17 mouse cellular contexts compared by ENCODE assay signal in the genomic region with DNA sequence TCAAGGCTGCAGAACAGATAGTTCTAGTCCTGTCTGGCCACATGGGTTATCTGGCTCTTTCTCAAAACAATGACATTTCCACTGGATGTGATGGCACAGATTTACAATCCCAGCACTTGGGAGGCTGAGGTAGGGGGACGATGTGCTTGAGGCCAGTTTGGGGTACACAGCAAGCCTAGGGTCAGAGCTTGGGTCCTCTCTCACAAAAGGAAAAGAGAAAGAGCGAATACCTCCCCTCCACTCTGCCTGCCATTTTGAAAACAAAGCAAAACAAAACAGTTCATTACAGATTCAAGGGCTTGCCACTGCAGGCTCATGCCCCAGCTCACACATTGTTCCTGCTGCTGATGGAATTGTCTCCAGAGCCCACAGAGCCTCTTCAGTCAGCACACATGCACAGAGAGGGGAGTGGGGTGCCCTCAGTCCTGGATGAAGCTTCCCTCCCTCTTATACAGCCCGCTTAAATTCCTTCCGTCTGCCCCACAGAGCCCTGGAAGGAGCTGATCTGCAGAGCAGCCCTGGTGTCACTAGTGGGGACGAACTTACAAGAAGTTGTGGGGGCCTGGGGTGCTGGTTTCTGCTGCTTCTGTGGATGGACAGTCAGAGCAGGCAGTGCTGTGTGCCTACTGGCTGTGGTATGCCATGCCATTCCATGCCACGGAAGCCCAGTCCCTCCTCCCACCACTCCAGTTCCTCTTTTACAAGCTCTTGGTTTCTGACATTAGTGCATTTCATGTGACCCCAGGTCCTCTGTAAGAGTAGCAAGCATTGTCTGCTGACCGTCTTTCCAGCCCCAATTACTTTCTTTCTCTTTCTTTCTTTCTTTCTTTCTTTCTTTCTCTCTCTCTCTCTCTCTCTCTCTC. TPM values are rescaled to one million over a fixed set of nuclear protein-coding genes. Genes with fewer than 3 reads are reported as not detected.
A peak's percentile ranks its signal among the peaks of the same experiment; 100 is the strongest.
DNase-seq lines count a peak whose midpoint lies in the region; ATAC-seq and TF ChIP-seq lines count a peak whose summit lies in the region.
"Had no signal": no experiment of that assay in that cellular context is flagged by ENCODE, and none has a peak within 500 bp of the region (broad histone marks: within the 10 kb centered on the region; RNA-seq: fewer than 3 reads in every experiment).

No protein-coding gene starts in this region.

- no peak overlapping the region for H3K4me2 ChIP-seq in forebrain, embryonic 14.5 days (ENCODE audit: low read length)
- no peak overlapping the region for H3K4me2 ChIP-seq in liver, postnatal 0 days (ENCODE audit: low read depth, low read length)

- H3K27me3 ChIP-seq in forebrain, embryonic 14.5 days (replicated peaks; ENCODE audit: control insufficient read depth, insufficient read depth, low read length): no peaks in the 10 kb centered on the region
- H3K27me3 ChIP-seq in liver, postnatal 0 days (ENCODE audit: insufficient read depth, low read length): no peaks in the 10 kb centered on the region

- peaks cover 22% of the 10 kb centered on the region for H3K4me1 ChIP-seq in forebrain, embryonic 14.5 days (ENCODE audit: control insufficient read depth, insufficient read depth, low read length)
- no peaks in the 10 kb centered on the region for H3K4me1 ChIP-seq in liver, postnatal 0 days (ENCODE audit: insufficient read depth)

- TF ChIP-seq EP300 in liver, postnatal 0 days (IDR thresholded peaks at IDR 0.05; ENCODE audit: low read depth): no peak

- 21% methylated on average over 7 of the region's 7 CpGs for WGBS in forebrain, embryonic 14.5 days
- WGBS in liver, postnatal 0 days (ENCODE audit: insufficient replicate concordance): 51% methylated on average over 7 of the region's 7 CpGs

- H3K9me3 ChIP-seq in forebrain, embryonic 14.5 days (replicated peaks; ENCODE audit: control insufficient read depth, low read length): no peaks in the 10 kb centered on the region
- no peaks in the 10 kb centered on the region for H3K9me3 ChIP-seq in liver, postnatal 0 days (ENCODE audit: low read length)

- TF ChIP-seq CTCF in liver, postnatal 0 days (IDR thresholded peaks at IDR 0.05; ENCODE audit: low read depth): no peak

- ATAC-seq in forebrain, embryonic 14.5 days: peak; percentile 63
- peak; percentile 77 for ATAC-seq in megakaryocyte progenitor cell, adult 5-6 weeks (replicated peaks; ENCODE audit: poor library complexity)
- ATAC-seq in neutrophil, adult 5-6 weeks (ENCODE audit: extremely low read depth, insufficient number of reproducible peaks, low FRiP score, poor library complexity, severe bottlenecking): 0 out of 2 replicates have a peak, but pooled peaks have one; percentile 9
- ATAC-seq in liver, postnatal 0 days: no peak
- ATAC-seq: activated CD4-positive, CD25-positive, alpha-beta regulatory T cell, adult 4 months had no signal

- no peak overlapping the region for H3K4me3 ChIP-seq in forebrain, embryonic 14.5 days (ENCODE audit: low read depth, low read length)
- H3K4me3 ChIP-seq in liver, postnatal 0 days (ENCODE audit: low read depth, low read length): no peak overlapping the region

- DNase-seq in testis, postnatal 10 days (ENCODE audit: low spot score): peak; percentile 30
- DNase-seq in testis, postnatal 14 days (ENCODE audit: low spot score): no peak
- DNase-seq in forebrain, embryonic 14.5 days (ENCODE audit: low spot score): peak; percentile 33
- no peak for DNase-seq in cerebellum, postnatal 14 days
- DNase-seq in Muller cell, postnatal 12 days (ENCODE audit: inconsistent ontology term): no peak
- no peak for DNase-seq in liver, postnatal 0 days
- DNase-seq: cerebellum, adult 9-10 months; heart, postnatal 36 days; kidney, adult 8-10 months; lung, postnatal 14 days; thymus, postnatal 14 days had no signal

- peak overlapping the region; percentile 1; the same call in 1 of the 2 replicates for H3K27ac ChIP-seq in forebrain, embryonic 14.5 days (ENCODE audit: low read depth, low read length)
- no peak overlapping the region for H3K27ac ChIP-seq in liver, postnatal 0 days (ENCODE audit: low read depth)

- peak overlapping the region; percentile 29 for H3K9ac ChIP-seq in forebrain, embryonic 14.5 days (ENCODE audit: low read length)
- no peak overlapping the region for H3K9ac ChIP-seq in liver, postnatal 0 days (replicated peaks)

- H3K36me3 ChIP-seq in forebrain, embryonic 14.5 days (ENCODE audit: control insufficient read depth, insufficient read depth, low read length): no peaks in the 10 kb centered on the region
- no peaks in the 10 kb centered on the region for H3K36me3 ChIP-seq in liver, postnatal 0 days (replicated peaks; ENCODE audit: insufficient read depth, low read length)

RNA-seq across cellular contexts. Expression of gene Tex29, which starts 49.1 kb away (rescaled TPM):
- polyA plus RNA-seq in forebrain, embryonic 14.5 days (2014; fragmentation: Nextera tagmentation; extraction: Ambion mirVana): 0.58 TPM in 1 of 2 replicates, not detected in the other
- total RNA-seq in megakaryocyte progenitor cell, adult 5-6 weeks (2015): not detected in 2 replicates
- not detected in 2 replicates for total RNA-seq in megakaryocyte progenitor cell, adult 5-6 weeks (2017)
- total RNA-seq in neutrophil, adult 5-6 weeks (2017): 1.6 TPM in 1 of 2 replicates, not detected in the other
- polyA plus RNA-seq in liver, postnatal 0 days (2015; fragmentation: Nextera tagmentation; extraction: Ambion mirVana): not detected in 2 replicates
- total RNA-seq: heart, postnatal 36 days; liver, adult 2 months; MEL had no signal
- polyA plus RNA-seq: activated CD4-positive, CD25-positive, alpha-beta regulatory T cell, adult 4 months; embryonic facial prominence, embryonic 14.5 days; liver, adult 2 months had no signal

Comparison
In these comparisons a context has a peak if more than half of its experiments do, and no peak if none do; other contexts are left out.
1. DNase-seq: peak in testis, postnatal 10 days (single experiment) and forebrain, embryonic 14.5 days (single experiment); none in testis, postnatal 14 days (single experiment), cerebellum, postnatal 14 days (0 of 2), Muller cell, postnatal 12 days (single experiment) and liver, postnatal 0 days (single experiment).